Mouse (Mus musculus) cerebellum, adult 2 months (tissue): ENCODE measurements around the gene Abhd14b. TPM values are rescaled to one million over a fixed set of nuclear protein-coding genes. Genes with fewer than 3 reads are reported as not detected.

Experiments used
- DNase-seq, 2 experiments: peaks; one replicate each; pipeline ENCODE4 v3.0.0; 2021
- H3K27ac ChIP-seq: fragments of 200-500 bp; 2 replicates; pipeline ENCODE4 v1.5.1; 2012; ENCODE audit warnings: low read length, control low read depth, inconsistent platforms; ENCODE audit not compliant: insufficient read depth
- H3K27me3 ChIP-seq: fragments of 200-500 bp; 2 replicates; pipeline ENCODE4 v1.6.1; 2012; ENCODE audit warnings: inconsistent platforms, mild to moderate bottlenecking, low read length, moderate library complexity; ENCODE audit not compliant: control insufficient read depth, insufficient read depth
- H3K4me1 ChIP-seq: fragments of 200-500 bp; 2 replicates; pipeline ENCODE4 v1.6.1; 2011; ENCODE audit warnings: low read length; ENCODE audit not compliant: control insufficient read depth, insufficient read depth
- H3K4me3 ChIP-seq: fragments of 200-500 bp; replicated peaks from 2 replicates; pipeline ENCODE3; 2011; ENCODE audit warnings: mild to moderate bottlenecking, low read depth, low read length, control low read depth; ENCODE audit not compliant: insufficient read depth
- CTCF ChIP-seq: fragments of 200-500 bp; IDR thresholded peaks from 2 replicates; pipeline ENCODE4 v1.5.1; 2011; ENCODE audit warnings: low read depth, mild to moderate bottlenecking, control low read depth, low read length, moderate library complexity, borderline replicate concordance; ENCODE audit not compliant: insufficient read depth
- POLR2A ChIP-seq: fragments of 200-500 bp; IDR thresholded peaks from 2 replicates; pipeline ENCODE4 v1.6.1; 2011; ENCODE audit warnings: low read length, control low read depth, borderline replicate concordance; ENCODE audit not compliant: insufficient read depth
- WGBS: fragments of 180-500 bp; shearing (Covaris S2); methylation state at CpG from one replicate; pipeline ENCODE4 v1.1.7; 2018; 5-methylcytosine and 5-hydroxymethylcytosine counted together
- polyA plus RNA-seq: library from polyadenylated mRNA; depleted of rRNA; stranded (reverse); fragments of >200 nt; gene quantifications from 2 replicates; pipeline ENCODE4 v1.2.3, GENCODE M21; 2012

The Abhd14b gene
- polyA plus RNA-seq, 1 experiment, result 59.7 TPM

- TF ChIP-seq CTCF (no peak), POLR2A (no peak)
- Histone ChIP-seq H3K27ac (no peak overlapping the region), H3K4me1 (peaks cover 12% of the 10 kb centered on the region), H3K4me3 (no peak overlapping the region), H3K27me3 (no peaks in the 10 kb centered on the region)
- WGBS, result 58% methylated on average over 8 of the region's 8 CpGs
- no peak for DNase-seq
Measured at GRCm38 (mm10) chr9:106406443-106407078, 40.7 kb upstream of the Abhd14b start.

GRCm38 (mm10) chr9:106409096-106409495 is 38.2 kb upstream of the Abhd14b start:
- Histone ChIP-seq H3K27me3 (no peaks in the 10 kb centered on the region), H3K4me1 (peaks cover 12% of the 10 kb centered on the region), H3K27ac (no peak overlapping the region), H3K4me3 (no peak overlapping the region)
- no peak for DNase-seq
- TF ChIP-seq POLR2A (no peak), CTCF (no peak)
- WGBS, result 97% methylated on average over 4 of the region's 4 CpGs

GRCm38 (mm10) chr9:106410086-106410650 is 37.1 kb upstream of the Abhd14b start:
- 51% methylated on average over 2 of the region's 2 CpGs for WGBS
- peaks cover 9% of the 10 kb centered on the region for H3K4me1 ChIP-seq
- TF ChIP-seq POLR2A (no peak), CTCF (no peak)
- no peak overlapping the region for H3K4me3 ChIP-seq
- DNase-seq, result peak; percentile 32 to 40
- no peaks in the 10 kb centered on the region for H3K27me3 ChIP-seq
- no peak overlapping the region for H3K27ac ChIP-seq

GRCm38 (mm10) chr9:106411091-106411594 is 36.1 kb upstream of the Abhd14b start:
- peaks cover 6% of the 10 kb centered on the region for H3K4me1 ChIP-seq
- WGBS, result 64% methylated on average over 9 of the region's 9 CpGs
- no peak for TF ChIP-seq CTCF
- no peak for TF ChIP-seq POLR2A
- H3K27me3 ChIP-seq, result no peaks in the 10 kb centered on the region
- no peak overlapping the region for H3K4me3 ChIP-seq
- DNase-seq, result no peak
- H3K27ac ChIP-seq, result no peak overlapping the region

GRCm38 (mm10) chr9:106411729-106412128 is 35.5 kb upstream of the Abhd14b start:
- WGBS, result 84% methylated on average over 6 of the region's 6 CpGs
- no peak overlapping the region for H3K4me3 ChIP-seq
- DNase-seq, result no peak
- no peak overlapping the region for H3K27ac ChIP-seq
- peaks cover 6% of the 10 kb centered on the region for H3K4me1 ChIP-seq
- no peaks in the 10 kb centered on the region for H3K27me3 ChIP-seq
- TF ChIP-seq POLR2A (no peak), CTCF (no peak)

GRCm38 (mm10) chr9:106412210-106412609 is 35.0 kb upstream of the Abhd14b start:
- Histone ChIP-seq H3K4me1 (peaks cover 6% of the 10 kb centered on the region), H3K27me3 (no peaks in the 10 kb centered on the region), H3K27ac (no peak overlapping the region), H3K4me3 (no peak overlapping the region)
- DNase-seq, result no peak
- TF ChIP-seq CTCF (no peak), POLR2A (no peak)
- WGBS, result 85% methylated on average over 3 of the region's 3 CpGs

GRCm38 (mm10) chr9:106413606-106414005 is 33.7 kb upstream of the Abhd14b start:
- DNase-seq, result no peak
- Histone ChIP-seq H3K27me3 (no peaks in the 10 kb centered on the region), H3K27ac (no peak overlapping the region), H3K4me3 (no peak overlapping the region), H3K4me1 (peaks cover 6% of the 10 kb centered on the region)
- WGBS, result 94% methylated on average over 5 of the region's 5 CpGs
- TF ChIP-seq POLR2A (no peak), CTCF (no peak)

- 94% methylated on average over 6 of the region's 6 CpGs for WGBS
- Histone ChIP-seq H3K4me3 (no peak overlapping the region), H3K27me3 (no peaks in the 10 kb centered on the region), H3K27ac (no peak overlapping the region), H3K4me1 (peaks cover 4% of the 10 kb centered on the region; the same call in 1 of the 2 replicates)
- DNase-seq, result no peak
- no peak for TF ChIP-seq POLR2A
- TF ChIP-seq CTCF, result no peak
Measured at GRCm38 (mm10) chr9:106416826-106417225, 30.4 kb upstream of the Abhd14b start.
